Mouse (Mus musculus) MEL (cell line): ENCODE measurements around the gene Kalrn. TPM values are rescaled to one million over a fixed set of nuclear protein-coding genes. Genes with fewer than 3 reads are reported as not detected.

Source experiments
- DNase-seq: peaks from one replicate; pipeline ENCODE4 v3.0.0; 2011; ENCODE audit warnings: low read depth, low spot score
- H3K27ac ChIP-seq: 2 replicates; pipeline ENCODE4 v1.5.1; 2012; ENCODE audit warnings: low read depth, mild to moderate bottlenecking, control low read depth, low read length, moderate library complexity; ENCODE audit not compliant: control insufficient read depth
- H3K27me3 ChIP-seq, 2 experiments: fragments of 150-350 bp in 1 of 2; sonication (generic) in 1 of 2; 2 replicates each; pipeline ENCODE4 v1.6.1; 2012; ENCODE audit warnings: low read length in 2 of 2, mild to moderate bottlenecking in 2 of 2, improper control_type of control experiment in 1 of 2, moderate library complexity in 1 of 2; ENCODE audit not compliant: insufficient read depth in 2 of 2, control insufficient read depth in 1 of 2
- H3K36me3 ChIP-seq, 2 experiments: 2 replicates each; pipeline ENCODE4 v1.6.1; 2012 to 2014; ENCODE audit warnings: low read length in 2 of 2, improper control_type of control experiment in 1 of 2, inconsistent platforms in 1 of 2, mild to moderate bottlenecking in 1 of 2; ENCODE audit not compliant: insufficient read depth in 2 of 2, control insufficient read depth in 1 of 2
- H3K4me1 ChIP-seq, 2 experiments: fragments of 150-350 bp in 1 of 2; sonication (generic) in 1 of 2; 2 replicates each; pipeline ENCODE4 v1.6.1; 2012; ENCODE audit warnings: low read length in 2 of 2, improper control_type of control experiment in 1 of 2, mild to moderate bottlenecking in 1 of 2; ENCODE audit not compliant: insufficient read depth in 2 of 2, control insufficient read depth in 1 of 2
- H3K4me3 ChIP-seq, 2 experiments: fragments of 150-350 bp in 1 of 2; sonication (generic) in 1 of 2; 2 replicates each; pipeline ENCODE4 v1.5.1; 2012; ENCODE audit warnings: low read depth in 2 of 2, low read length in 2 of 2, mild to moderate bottlenecking in 2 of 2, moderate library complexity in 2 of 2, control low read depth in 1 of 2, improper control_type of control experiment in 1 of 2; ENCODE audit not compliant: control insufficient read depth in 1 of 2, insufficient read depth in 1 of 2
- H3K79me2 ChIP-seq: 2 replicates; pipeline ENCODE4 v1.6.1; 2012; ENCODE audit warnings: mild to moderate bottlenecking, low read length, moderate library complexity; ENCODE audit not compliant: control insufficient read depth, poor library complexity, insufficient read depth
- H3K9ac ChIP-seq: 2 replicates; pipeline ENCODE4 v1.6.1; 2012; ENCODE audit warnings: low read depth, mild to moderate bottlenecking, control low read depth, low read length, moderate library complexity; ENCODE audit not compliant: control insufficient read depth, poor library complexity, severe bottlenecking
- H3K9me3 ChIP-seq: fragments of 150-350 bp; sonication (generic); replicated peaks from 2 replicates; pipeline ENCODE4 v1.6.1; 2012; ENCODE audit warnings: mild to moderate bottlenecking, low read length, improper control_type of control experiment, moderate library complexity; ENCODE audit not compliant: insufficient read depth
- CHD1 ChIP-seq: IDR thresholded peaks from 2 replicates; pipeline ENCODE4 v1.6.1; 2012; ENCODE audit warnings: low read depth, mild to moderate bottlenecking, inconsistent platforms, low read length, improper control_type of control experiment
- CTCF ChIP-seq, 3 experiments: IDR thresholded peaks in 2 of 3; conservative IDR thresholded peaks in 1 of 3; 2 replicates each; pipeline ENCODE4 v1.5.1; 2011 to 2012; ENCODE audit warnings: low read length in 3 of 3, low read depth in 2 of 3, mild to moderate bottlenecking in 2 of 3, improper control_type of control experiment in 1 of 3, inconsistent platforms in 1 of 3, mixed read lengths in 1 of 3, moderate library complexity in 1 of 3; ENCODE audit not compliant: control insufficient read depth in 1 of 3, insufficient read depth in 1 of 3, poor library complexity in 1 of 3, severe bottlenecking in 1 of 3
- E2F4 ChIP-seq: IDR thresholded peaks from 2 replicates; pipeline ENCODE4 v1.6.1; 2011; ENCODE audit warnings: low read depth, low read length, improper control_type of control experiment, borderline replicate concordance
- ELF1 ChIP-seq: IDR thresholded peaks from 2 replicates; pipeline ENCODE4 v1.6.1; 2014; ENCODE audit warnings: low read depth, mild to moderate bottlenecking, inconsistent platforms, low read length, improper control_type of control experiment, moderate library complexity
- HCFC1 ChIP-seq: IDR thresholded peaks from 2 replicates; pipeline ENCODE4 v1.6.1; 2012; ENCODE audit warnings: low read depth, mild to moderate bottlenecking, inconsistent platforms, low read length, improper control_type of control experiment, moderate library complexity
- KAT2A ChIP-seq: conservative IDR thresholded peaks from 2 replicates; pipeline ENCODE4 v1.6.1; 2012; ENCODE audit warnings: low read depth, low read length, improper control_type of control experiment, inconsistent platforms
- MAX ChIP-seq: IDR thresholded peaks from 2 replicates; pipeline ENCODE4 v1.6.1; 2011; ENCODE audit warnings: low read length, improper control_type of control experiment
- MAZ ChIP-seq: IDR thresholded peaks from 2 replicates; pipeline ENCODE4 v1.6.1; 2012; ENCODE audit warnings: low read depth, mild to moderate bottlenecking, inconsistent platforms, low read length, improper control_type of control experiment
- MEF2A ChIP-seq: IDR thresholded peaks from 2 replicates; pipeline ENCODE4 v1.6.1; 2014; ENCODE audit warnings: low read depth, mild to moderate bottlenecking, inconsistent platforms, low read length, improper control_type of control experiment; ENCODE audit not compliant: poor library complexity, insufficient replicate concordance, severe bottlenecking; ENCODE audit errors: extremely low read depth
- MYB ChIP-seq: IDR thresholded peaks from 2 replicates; pipeline ENCODE4 v1.6.1; 2011; ENCODE audit warnings: mild to moderate bottlenecking, low read depth, low read length, improper control_type of control experiment
- RAD21 ChIP-seq: IDR thresholded peaks from 2 replicates; pipeline ENCODE4 v1.6.1; 2011; ENCODE audit warnings: mild to moderate bottlenecking, low read depth, low read length, improper control_type of control experiment
- SMC3 ChIP-seq: IDR thresholded peaks from 2 replicates; pipeline ENCODE4 v1.6.1; 2011; ENCODE audit warnings: low read depth, low read length, improper control_type of control experiment
- TBP ChIP-seq: IDR thresholded peaks from 2 replicates; pipeline ENCODE4 v1.8.0; 2011; ENCODE audit warnings: low read depth, low read length, improper control_type of control experiment
- ZC3H11A ChIP-seq: IDR thresholded peaks from 2 replicates; pipeline ENCODE4 v1.6.1; 2012; ENCODE audit warnings: low read depth, mild to moderate bottlenecking, inconsistent platforms, low read length, improper control_type of control experiment
- ZMIZ1 ChIP-seq: IDR thresholded peaks from 2 replicates; pipeline ENCODE4 v1.6.1; 2012; ENCODE audit warnings: low read depth, mild to moderate bottlenecking, inconsistent platforms, low read length, improper control_type of control experiment, moderate library complexity
- polyA plus RNA-seq, 2 experiments: library from polyadenylated mRNA; stranded (reverse) in 1 of 2; unstranded in 1 of 2; fragments of >175 nt in 1 of 2; fragments of >200 nt in 1 of 2; gene quantifications; 2 replicates each; pipeline versions ENCODE4 v1.2.1 to v1.2.4; 2012; ENCODE audit warnings: low replicate concordance in 2 of 2, low read depth in 1 of 2; ENCODE audit not compliant: insufficient read length in 2 of 2, insufficient read depth in 1 of 2, missing spikeins in 1 of 2
- total RNA-seq: library from RNA; depleted of rRNA; stranded (reverse); fragments of 300-350 nt; gene quantifications from 2 replicates; pipeline ENCODE4 v1.2.3, GENCODE M21; 2012

Kalrn gene
- total and polyA plus RNA-seq, 3 experiments = 10.4 to 11.8 TPM; not detected in 1

DNA sequence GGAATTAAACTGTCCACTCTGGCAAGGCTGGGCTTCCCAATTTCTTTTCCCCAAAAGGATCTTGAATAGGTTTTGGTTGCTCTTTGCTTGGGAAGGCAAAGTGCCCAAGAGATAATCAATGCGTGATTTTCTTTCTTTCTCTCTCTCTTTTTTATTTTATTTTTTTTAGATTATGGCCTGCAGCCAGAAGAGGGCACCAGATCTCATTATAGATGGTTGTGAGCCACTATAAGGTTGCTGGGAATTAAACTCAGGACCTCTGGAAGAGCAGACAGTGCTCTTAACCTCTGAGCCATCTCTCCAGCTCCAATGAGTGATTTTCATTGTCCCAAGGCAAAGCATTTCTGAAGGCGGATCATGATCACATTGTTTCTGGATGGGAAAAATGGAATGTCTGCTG is 563.8 kb downstream of the Kalrn start:
- Histone ChIP-seq H3K27ac (no peak overlapping the region), H3K4me1 (peaks cover 0 to 8% of the 10 kb centered on the region in 2 experiments; a peak in 3 of 4 replicates), H3K79me2 (no peaks in the 10 kb centered on the region), H3K9me3 (no peaks in the 10 kb centered on the region), H3K27me3 (no peaks in the 10 kb centered on the region), H3K36me3 (peaks cover 0 to 7% of the 10 kb centered on the region in 2 experiments; a peak in 2 of 4 replicates), H3K9ac (no peak overlapping the region), H3K4me3 (no peak overlapping the region)
- DNase-seq = no peak
- TF ChIP-seq KAT2A (no peak), ZC3H11A (peak; percentile 27; the same call in 1 of the 2 replicates), SMC3 (peak; percentile 54), CTCF (IDR thresholded peaks at IDR 0.05 in 2 of 3, conservative IDR thresholded peaks at IDR 0.05 in 1 of 3; ENCODE audit: control insufficient read depth in 1 of 3, insufficient read depth in 1 of 3, low read depth in 2 of 3, low read length in 3 of 3, poor library complexity in 1 of 3, severe bottlenecking in 1 of 3) (peak in 1 of 3 experiments; percentile 41; a peak in 2 of 6 replicates), ELF1 (no peak), RAD21 (peak; percentile 46), CHD1 (no peak)

DNA sequence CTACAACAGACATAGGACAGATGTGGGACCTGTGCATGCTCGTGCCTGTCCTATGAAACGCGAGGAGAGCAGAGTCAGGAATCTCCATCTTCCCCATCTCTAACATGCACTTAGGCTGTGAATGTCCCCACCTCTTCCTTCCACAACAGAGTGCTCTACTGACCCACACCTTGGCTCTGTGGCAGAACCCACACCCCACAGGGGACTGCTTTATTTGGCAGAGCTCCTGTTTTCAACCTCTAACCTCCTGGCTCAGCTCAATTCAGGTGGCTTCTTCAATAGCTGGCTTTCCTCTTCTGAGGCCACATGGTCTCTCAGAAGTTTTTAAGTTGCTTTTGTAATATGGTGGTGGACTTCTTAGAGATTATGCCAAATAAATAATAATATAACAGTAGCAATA is 567.3 kb downstream of the Kalrn start:
- Histone ChIP-seq H3K27me3 (no peaks in the 10 kb centered on the region; a peak in 1 of 4 replicates), H3K27ac (no peak overlapping the region), H3K4me3 (no peak overlapping the region), H3K9me3 (no peaks in the 10 kb centered on the region), H3K79me2 (no peaks in the 10 kb centered on the region), H3K36me3 (peaks cover 0 to 12% of the 10 kb centered on the region in 2 experiments; a peak in 2 of 4 replicates), H3K4me1 (peaks cover 0 to 22% of the 10 kb centered on the region in 2 experiments; a peak in 3 of 4 replicates), H3K9ac (no peak overlapping the region)
- TF ChIP-seq MAZ (no peak), ZMIZ1 (no peak), E2F4 (no peak), MYB (no peak), TBP (no peak), HCFC1 (no peak), MAX (no peak), MEF2A (no peak), ELF1 (no peak), SMC3 (no peak), CHD1 (no peak)
- no peak for DNase-seq
